Mouse (Mus musculus): ENCODE data around the gene Trappc3l.
A peak's percentile ranks its signal among the peaks of the same experiment; 100 is the strongest.

The Trappc3l gene

GRCm38 (mm10) chr10:34095964-34096363, 58.6 kb downstream of the Trappc3l start:
- no peak for DNase-seq (ENCODE audit: low spot score)

GRCm38 (mm10) chr10:34096418-34096883, 59.1 kb downstream of the Trappc3l start, which contains the start of gene Calhm5:
Gene Calhm5, minus strand, starts transcription at chr10:34096519.
- DNase-seq (ENCODE audit: low spot score): peak; percentile 18

GRCm38 (mm10) chr10:34110863-34111465, 73.6 kb downstream of the Trappc3l start:
- DNase-seq (ENCODE audit: low spot score): no peak

- DNase-seq (ENCODE audit: low spot score): no peak
Observed at GRCm38 (mm10) chr10:34111964-34112738, 74.8 kb downstream of the Trappc3l start.

DNA sequence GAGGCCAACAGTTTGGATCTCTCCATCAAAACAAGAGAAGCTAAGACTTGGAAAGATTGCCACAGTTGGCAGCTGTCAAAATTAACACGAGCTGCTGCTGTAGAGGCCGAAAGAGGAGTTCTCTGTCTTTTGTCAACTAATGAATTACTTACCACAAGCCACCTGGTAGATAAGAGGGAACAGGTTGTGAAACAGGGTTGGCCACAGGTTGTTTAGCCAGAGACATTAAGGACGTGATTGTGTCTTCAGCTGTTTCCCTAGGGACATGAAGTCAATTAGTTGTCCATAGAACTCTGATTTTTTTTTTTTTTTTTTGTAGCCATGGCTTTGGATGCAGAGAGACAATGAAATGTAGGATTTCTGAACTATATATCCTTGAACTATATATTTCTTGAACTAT, 79.7 kb downstream of the Trappc3l start:
- DNase-seq (ENCODE audit: low spot score): no peak

- DNase-seq (ENCODE audit: low spot score): no peak
Observed at GRCm38 (mm10) chr10:34117770-34118169, 80.4 kb downstream of the Trappc3l start.

DNA sequence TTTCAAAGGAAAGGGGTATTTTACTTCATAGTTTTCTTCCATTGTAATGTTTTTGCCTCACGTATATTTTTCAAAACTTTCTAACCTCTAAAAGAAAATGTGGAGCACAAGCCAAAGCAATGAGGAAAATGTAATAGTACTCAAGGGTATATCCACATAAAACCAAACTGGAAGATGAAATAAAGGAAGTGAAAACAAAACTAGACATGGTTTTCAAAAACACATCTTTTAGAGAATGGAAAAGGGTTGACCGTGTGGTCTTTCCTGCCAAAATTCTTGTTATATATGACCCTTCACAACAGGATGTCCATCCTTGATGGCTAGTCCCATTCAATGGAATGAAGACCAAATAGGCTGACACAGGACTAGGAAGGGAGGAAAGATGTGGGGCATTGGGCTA, 81.0 kb downstream of the Trappc3l start:
- DNase-seq (ENCODE audit: low spot score): no peak

- DNase-seq (ENCODE audit: low spot score): peak; percentile 36
Observed at GRCm38 (mm10) chr10:34127392-34128378, 90.3 kb downstream of the Trappc3l start, which contains the start of gene Calhm6. Gene Calhm6, minus strand, starts transcription at chr10:34127984.

- DNase-seq (ENCODE audit: low spot score): no peak
Observed at GRCm38 (mm10) chr10:34128391-34128790, 91.0 kb downstream of the Trappc3l start.

- DNase-seq (ENCODE audit: low spot score): no peak
Observed at GRCm38 (mm10) chr10:34131356-34131755, 94.0 kb downstream of the Trappc3l start.

GRCm38 (mm10) chr10:34136432-34136831, 99.0 kb downstream of the Trappc3l start:
- DNase-seq (ENCODE audit: low spot score): no peak

DNA sequence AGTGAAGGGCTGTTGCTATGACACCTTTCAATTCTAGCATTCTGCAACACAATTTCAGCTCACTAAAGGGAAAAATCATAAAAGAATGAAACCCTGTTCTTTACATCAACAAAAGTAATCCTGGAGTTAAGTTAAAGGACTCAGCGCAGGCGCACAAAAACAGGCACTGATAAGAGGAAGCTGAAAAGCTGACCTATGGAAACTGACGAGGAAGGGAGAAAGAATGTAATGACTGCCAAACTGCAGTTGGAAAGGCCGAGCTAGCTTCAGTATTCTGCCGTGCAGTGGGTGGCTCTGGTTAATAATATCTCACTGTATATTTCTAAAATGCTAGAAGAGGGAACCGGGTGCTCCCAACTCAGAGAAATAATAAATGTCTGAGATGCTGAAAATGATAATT, 100.6 kb downstream of the Trappc3l start:
- peak; percentile 22 for DNase-seq (ENCODE audit: low spot score)

DNA sequence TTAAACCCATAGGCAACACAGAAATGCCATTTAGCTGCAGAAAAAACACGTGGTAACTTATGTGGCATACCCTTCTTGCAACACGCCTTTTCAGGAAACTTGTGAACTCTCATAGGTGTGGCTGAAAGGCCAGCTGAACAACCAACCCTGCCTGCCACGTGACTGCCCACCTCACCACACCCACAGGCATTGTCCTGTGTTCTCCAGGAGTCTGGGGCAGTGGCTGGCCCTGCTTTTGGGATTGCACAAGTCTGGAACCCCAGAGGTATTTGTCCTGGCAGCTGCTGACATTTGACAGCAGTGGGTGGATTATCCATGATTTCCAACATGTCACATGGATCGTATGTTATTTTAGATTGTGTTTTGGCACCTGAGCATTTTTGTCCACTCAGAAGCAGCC, 102.4 kb downstream of the Trappc3l start:
- DNase-seq (ENCODE audit: low spot score): no peak

DNA sequence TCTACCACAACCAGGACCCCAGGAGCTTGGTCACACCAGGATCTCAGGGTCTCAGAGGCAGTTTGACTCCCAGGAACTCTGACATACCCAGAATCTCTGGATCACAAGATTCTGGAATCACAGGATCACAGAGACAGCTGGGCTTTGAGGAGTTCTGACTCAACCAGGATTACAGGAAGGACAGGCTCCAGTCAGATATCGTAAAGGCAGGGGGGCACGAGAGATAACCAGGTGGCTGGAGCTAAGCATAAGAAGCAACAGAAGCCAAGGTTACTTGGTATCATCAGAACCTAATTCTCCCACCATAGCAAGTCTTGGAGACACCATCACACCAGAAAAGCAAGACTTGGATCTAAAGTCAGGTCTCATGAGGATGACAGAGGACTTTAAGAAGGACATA, 104.3 kb downstream of the Trappc3l start:
- DNase-seq (ENCODE audit: low spot score): no peak

- no peak for DNase-seq (ENCODE audit: low spot score)
Observed at GRCm38 (mm10) chr10:34149772-34150171, 112.4 kb downstream of the Trappc3l start.

DNA sequence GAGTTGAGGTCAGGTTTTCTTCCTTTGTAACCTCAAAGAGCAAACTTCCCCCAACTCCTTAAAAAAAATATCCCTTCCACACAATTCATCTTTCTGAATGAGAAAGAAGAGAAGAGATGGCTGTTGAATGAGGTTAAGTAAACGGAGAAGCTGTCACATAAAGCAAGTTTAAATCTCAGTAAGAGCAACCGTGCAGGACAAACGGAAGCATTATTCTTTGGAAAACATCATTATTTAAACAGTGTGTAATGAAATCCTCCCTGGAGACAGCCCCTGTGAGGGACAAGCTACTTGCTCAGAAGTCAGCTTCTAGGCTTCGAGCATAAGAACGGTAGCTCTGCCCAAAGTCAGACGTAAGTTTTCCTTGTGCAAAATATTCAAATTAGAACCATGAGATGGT, 113.1 kb downstream of the Trappc3l start:
- DNase-seq (ENCODE audit: low spot score): no peak

DNA sequence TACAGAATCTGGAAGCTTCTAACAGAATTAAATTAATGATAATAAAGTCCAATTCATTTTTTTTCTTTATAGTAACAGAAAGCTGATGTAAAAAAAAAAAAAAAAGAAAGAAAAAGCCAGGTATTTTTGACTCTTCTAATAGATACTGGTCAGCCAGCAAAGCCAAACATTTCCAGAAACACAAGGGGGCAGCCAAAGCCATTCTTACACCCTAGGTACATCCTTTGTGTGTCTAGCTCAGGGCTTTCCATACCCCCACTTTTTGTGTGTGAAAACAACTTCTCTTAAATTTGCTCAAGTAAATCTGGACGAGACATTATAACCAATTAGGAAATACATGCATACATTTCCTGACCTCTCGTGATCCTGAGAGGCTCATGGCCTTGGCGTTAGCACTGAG, 114.4 kb downstream of the Trappc3l start:
- DNase-seq (ENCODE audit: low spot score): no peak

GRCm38 (mm10) chr10:34155796-34156554, 118.6 kb downstream of the Trappc3l start:
- DNase-seq (ENCODE audit: low spot score): no peak
